Mouse (Mus musculus): ENCODE data around the gene Adamts17. TPM values are rescaled to one million over a fixed set of nuclear protein-coding genes. Genes with fewer than 3 reads are reported as not detected.

The Adamts17 gene
- total and polyA plus RNA-seq, 3 experiments: 0.33 to 0.42 TPM; not detected in 1

- TF ChIP-seq USF2 (IDR thresholded peaks at IDR 0.05; ENCODE audit: borderline replicate concordance in 1 of 2, insufficient read depth in 1 of 2, low read depth in 1 of 2, low read length in 2 of 2) (no peak), SMC3 (IDR thresholded peaks at IDR 0.05; ENCODE audit: low read depth, low read length) (no peak), ETS1 (IDR thresholded peaks at IDR 0.05; ENCODE audit: low read depth, low read length) (no peak), BHLHE40 (IDR thresholded peaks at IDR 0.05; ENCODE audit: borderline replicate concordance, low read depth, low read length) (no peak), HCFC1 (IDR thresholded peaks at IDR 0.05; ENCODE audit: low read depth, low read length) (no peak), USF1 (IDR thresholded peaks at IDR 0.05; ENCODE audit: low read depth, low read length) (no peak), MAFK (IDR thresholded peaks at IDR 0.05; ENCODE audit: borderline replicate concordance, low read depth, low read length) (no peak), NELFE (IDR thresholded peaks at IDR 0.05; ENCODE audit: low read depth, low read length) (no peak), TCF12 (IDR thresholded peaks at IDR 0.05; ENCODE audit: low read depth, low read length) (no peak), ZKSCAN1 (IDR thresholded peaks at IDR 0.05; ENCODE audit: low read depth, low read length) (no peak), CTCF (IDR thresholded peaks at IDR 0.05 in 2 of 3, conservative IDR thresholded peaks at IDR 0.05 in 1 of 3; ENCODE audit: control insufficient read depth in 1 of 3, insufficient read depth in 1 of 3, low read depth in 2 of 3, low read length in 3 of 3, poor library complexity in 1 of 3, severe bottlenecking in 1 of 3) (no peak), RAD21 (IDR thresholded peaks at IDR 0.05; ENCODE audit: low read depth, low read length) (no peak), GABPA (IDR thresholded peaks at IDR 0.05; ENCODE audit: low read depth, low read length) (no peak), GATA1 (IDR thresholded peaks at IDR 0.05; ENCODE audit: low read depth, low read length) (no peak)
- Histone ChIP-seq H3K27ac (ENCODE audit: control insufficient read depth, low read depth, low read length) (no peak overlapping the region), H3K79me2 (ENCODE audit: control insufficient read depth, insufficient read depth, low read length, poor library complexity) (no peaks in the 10 kb centered on the region), H3K4me3 (ENCODE audit: control insufficient read depth in 1 of 2, insufficient read depth in 1 of 2, low read depth in 2 of 2, low read length in 2 of 2) (no peak overlapping the region), H3K4me1 (ENCODE audit: control insufficient read depth in 1 of 2, insufficient read depth in 2 of 2, low read length in 2 of 2) (no peaks in the 10 kb centered on the region), H3K9ac (ENCODE audit: control insufficient read depth, low read depth, low read length, poor library complexity, severe bottlenecking) (no peak overlapping the region), H3K9me3 (replicated peaks; ENCODE audit: insufficient read depth, low read length) (no peaks in the 10 kb centered on the region), H3K36me3 (ENCODE audit: control insufficient read depth in 1 of 2, insufficient read depth in 2 of 2, low read length in 2 of 2) (no peaks in the 10 kb centered on the region), H3K27me3 (ENCODE audit: control insufficient read depth in 1 of 2, insufficient read depth in 2 of 2, low read length in 2 of 2) (no peaks in the 10 kb centered on the region)
- DNase-seq (ENCODE audit: low read depth, low spot score): no peak
These were observed 204.7 kb downstream of the Adamts17 start for GRCm38 (mm10) chr7:67044121-67044817.

- no peaks in the 10 kb centered on the region for H3K27me3 ChIP-seq (ENCODE audit: control insufficient read depth in 1 of 2, insufficient read depth in 2 of 2, low read length in 2 of 2)
These were observed 205.7 kb downstream of the Adamts17 start for GRCm38 (mm10) chr7:67045202-67045601.

More at GRCm38 (mm10) chr7:67045202-67045601, 205.7 kb downstream of the Adamts17 start:
- TF ChIP-seq RAD21 (IDR thresholded peaks at IDR 0.05; ENCODE audit: low read depth, low read length): no peak
- TF ChIP-seq CTCF (IDR thresholded peaks at IDR 0.05 in 2 of 3, conservative IDR thresholded peaks at IDR 0.05 in 1 of 3; ENCODE audit: control insufficient read depth in 1 of 3, insufficient read depth in 1 of 3, low read depth in 2 of 3, low read length in 3 of 3, poor library complexity in 1 of 3, severe bottlenecking in 1 of 3): no peak
- TF ChIP-seq GABPA (IDR thresholded peaks at IDR 0.05; ENCODE audit: low read depth, low read length): no peak
- no peak overlapping the region for H3K4me3 ChIP-seq (ENCODE audit: control insufficient read depth in 1 of 2, insufficient read depth in 1 of 2, low read depth in 2 of 2, low read length in 2 of 2)
- DNase-seq (ENCODE audit: low read depth, low spot score): no peak
- H3K4me1 ChIP-seq (ENCODE audit: control insufficient read depth in 1 of 2, insufficient read depth in 2 of 2, low read length in 2 of 2): no peaks in the 10 kb centered on the region
- no peak overlapping the region for H3K27ac ChIP-seq (ENCODE audit: control insufficient read depth, low read depth, low read length)
- no peaks in the 10 kb centered on the region for H3K9me3 ChIP-seq (replicated peaks; ENCODE audit: insufficient read depth, low read length)
- no peaks in the 10 kb centered on the region for H3K36me3 ChIP-seq (ENCODE audit: control insufficient read depth in 1 of 2, insufficient read depth in 2 of 2, low read length in 2 of 2)
- no peaks in the 10 kb centered on the region for H3K79me2 ChIP-seq (ENCODE audit: control insufficient read depth, insufficient read depth, low read length, poor library complexity)
- H3K9ac ChIP-seq (ENCODE audit: control insufficient read depth, low read depth, low read length, poor library complexity, severe bottlenecking): no peak overlapping the region

All from MEL (cell line).